Mouse (Mus musculus) heart, postnatal 0 days (tissue): ENCODE data around the gene Mxra7. TPM values are rescaled to one million over a fixed set of nuclear protein-coding genes. Genes with fewer than 3 reads are reported as not detected.
"Not testable (repeated sequence)": the region's sequence is repeated elsewhere in the genome, so short reads cannot be mapped to it uniquely, and the experiment has no call there.

Source experiments
- ATAC-seq: fragments of 200-750 bp; cut with Nextera tagmentation; 2 replicates; pipeline ENCODE4 v1.8.0; 2017; ENCODE audit warnings: low read depth, moderate number of reproducible peaks, moderate library complexity; ENCODE audit not compliant: insufficient read depth
- DNase-seq: peaks from one replicate; pipeline ENCODE4 v3.0.0-alpha.2; 2016; ENCODE audit warnings: low spot score
- H3K27ac ChIP-seq: fragments of 300-500 bp; sonication (generic); 2 replicates; pipeline ENCODE4 v1.5.1; 2014; ENCODE audit warnings: low read depth, mild to moderate bottlenecking
- H3K27me3 ChIP-seq: fragments of 300-500 bp; sonication (generic); 2 replicates; pipeline ENCODE4 v1.6.1; 2014; ENCODE audit warnings: low read length, mixed read lengths; ENCODE audit not compliant: control insufficient read depth, insufficient read depth
- H3K36me3 ChIP-seq: fragments of 300-500 bp; sonication (generic); replicated peaks from 2 replicates; pipeline ENCODE4 v1.6.1; 2014; ENCODE audit warnings: low read length, mixed read lengths; ENCODE audit not compliant: control insufficient read depth, insufficient read depth
- H3K4me1 ChIP-seq: fragments of 300-500 bp; sonication (generic); 2 replicates; pipeline ENCODE4 v1.6.1; 2014; ENCODE audit warnings: antibody characterized with exemption; ENCODE audit not compliant: control insufficient read depth, insufficient read depth
- H3K4me2 ChIP-seq: fragments of 300-500 bp; sonication (generic); 2 replicates; pipeline ENCODE4 v1.6.1; 2014; ENCODE audit warnings: low read depth, mild to moderate bottlenecking, low read length, moderate library complexity
- H3K4me3 ChIP-seq: fragments of 300-500 bp; sonication (generic); 2 replicates; pipeline ENCODE4 v1.5.1; 2014; ENCODE audit warnings: low read depth, low read length
- H3K9ac ChIP-seq: fragments of 300-500 bp; sonication (generic); replicated peaks from 2 replicates; pipeline ENCODE4 v1.6.1; 2014; ENCODE audit warnings: low read depth, low read length, mixed read lengths
- H3K9me3 ChIP-seq: fragments of 300-500 bp; sonication (generic); replicated peaks from 2 replicates; pipeline ENCODE4 v1.6.1; 2016; ENCODE audit warnings: low read length; ENCODE audit not compliant: control insufficient read depth
- CTCF ChIP-seq: IDR thresholded peaks from 2 replicates; pipeline ENCODE4 v1.5.1; 2016; ENCODE audit warnings: antibody characterized with exemption, control low read depth, low read depth
- EP300 ChIP-seq: IDR thresholded peaks from 2 replicates; pipeline ENCODE4 v1.6.1; 2016; ENCODE audit warnings: antibody characterized with exemption, low read depth
- WGBS: fragments of 180-500 bp; shearing (Covaris S2); extraction: QIAGEN DNeasy Blood & Tissue Kit; methylation state at CpG from one replicate; pipeline ENCODE4 v1.1.7; 2014; 5-methylcytosine and 5-hydroxymethylcytosine counted together
- polyA plus RNA-seq: library from polyadenylated mRNA; unstranded; fragments of >200 nt; fragmentation: Nextera tagmentation; extraction: Ambion mirVana; gene quantifications from 2 replicates; pipeline ENCODE4 v1.2.1, GENCODE M21; 2015
- total RNA-seq: library from RNA; depleted of rRNA; stranded (reverse); fragments of >200 nt; gene quantifications from 2 replicates; pipeline ENCODE4 v1.2.3, GENCODE M21; 2014; ENCODE audit warnings: low replicate concordance

Gene Mxra7
- total and polyA plus RNA-seq, 2 experiments from 2014 or later: 6.3 to 21.7 TPM

DNA sequence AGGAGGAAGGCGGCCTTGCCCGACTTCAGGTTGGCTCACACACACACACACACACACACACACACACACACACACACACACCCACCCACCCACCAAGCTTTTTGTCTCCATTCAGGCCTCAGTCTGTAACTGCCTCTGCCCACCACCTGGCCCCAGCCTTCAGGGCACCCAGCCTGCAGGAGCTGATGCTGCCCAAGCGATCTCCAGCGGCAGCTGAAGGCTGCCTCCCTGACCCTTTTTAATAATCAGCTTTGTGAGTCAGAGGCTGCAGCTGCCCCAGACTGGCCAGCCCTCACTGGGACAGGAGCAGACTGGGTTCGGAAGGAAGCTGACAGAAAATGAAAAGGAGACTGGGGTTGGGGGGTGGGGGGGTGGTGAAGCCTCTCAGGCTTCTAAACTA lies 2.6 kb downstream of the Mxra7 start:
- no peak overlapping the region for H3K9ac ChIP-seq
- 71% methylated on average over 5 of the region's 5 CpGs for WGBS

GRCm38 (mm10) chr11:116823885-116824284 lies 4.0 kb downstream of the Mxra7 start:
- H3K4me3 ChIP-seq, DNase-seq, ATAC-seq, H3K27ac ChIP-seq, H3K9ac ChIP-seq, H3K27me3 ChIP-seq, H3K36me3 ChIP-seq, H3K9me3 ChIP-seq, H3K4me2 ChIP-seq: not testable (repeated sequence)
- H3K4me1 ChIP-seq: peaks cover 33% of the 10 kb centered on the region
- WGBS: 96% methylated on average over 10 of the region's 10 CpGs

More for the DNA sequence above, 2.6 kb downstream of the Mxra7 start:
- Histone ChIP-seq H3K27ac (peak overlapping the region; percentile 43), H3K36me3 (no peaks in the 10 kb centered on the region), H3K27me3 (no peaks in the 10 kb centered on the region), H3K9me3 (no peaks in the 10 kb centered on the region), H3K4me1 (peaks cover 30% of the 10 kb centered on the region), H3K4me3 (peak overlapping the region; percentile 11; the same call in 1 of the 2 replicates), H3K4me2 (peak overlapping the region; percentile 64; the same call in 1 of the 2 replicates)
- TF ChIP-seq EP300: no peak
- TF ChIP-seq CTCF: no peak
- no peak for ATAC-seq
- DNase-seq: no peak

GRCm38 (mm10) chr11:116823255-116823654 lies 4.6 kb downstream of the Mxra7 start:
- Histone ChIP-seq H3K9ac (no peak overlapping the region), H3K4me3 (no peak overlapping the region), H3K27me3 (no peaks in the 10 kb centered on the region), H3K4me2 (no peak overlapping the region), H3K4me1 (peaks cover 30% of the 10 kb centered on the region), H3K36me3 (no peaks in the 10 kb centered on the region), H3K9me3 (no peaks in the 10 kb centered on the region), H3K27ac (no peak overlapping the region)
- no peak for ATAC-seq
- DNase-seq: no peak
- TF ChIP-seq EP300 (no peak), CTCF (no peak)
- WGBS: 96% methylated on average over 2 of the region's 2 CpGs

DNA sequence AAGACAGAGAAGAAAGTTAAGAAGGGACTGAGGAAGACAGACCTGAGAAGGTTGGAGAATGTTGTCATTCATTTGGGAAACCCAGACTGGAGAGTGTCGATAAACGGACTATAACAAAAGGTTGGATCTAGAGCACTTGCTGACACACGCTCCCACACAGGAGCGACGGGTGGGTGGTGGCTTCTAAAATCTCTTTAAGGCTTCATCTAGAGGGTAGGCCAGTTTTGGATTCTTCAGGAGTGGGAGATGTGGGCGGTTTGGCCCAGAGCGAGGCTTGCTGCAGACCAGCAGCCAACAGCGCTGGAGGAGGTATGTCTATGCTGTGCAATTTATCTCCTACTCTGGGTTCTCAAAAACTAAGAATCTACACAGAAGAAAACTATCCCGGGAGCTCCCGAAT lies 5.2 kb downstream of the Mxra7 start:
- Histone ChIP-seq H3K9me3 (no peaks in the 10 kb centered on the region), H3K9ac (no peak overlapping the region), H3K27me3 (no peaks in the 10 kb centered on the region), H3K4me3 (no peak overlapping the region), H3K4me2 (peak overlapping the region; percentile 11; the same call in 1 of the 2 replicates), H3K27ac (peak overlapping the region; percentile 81; the same call in 1 of the 2 replicates), H3K4me1 (peaks cover 27% of the 10 kb centered on the region), H3K36me3 (no peaks in the 10 kb centered on the region)
- no peak for DNase-seq
- TF ChIP-seq EP300 (no peak), CTCF (no peak)
- WGBS: 76% methylated on average over 10 of the region's 10 CpGs
- ATAC-seq: no peak

- ATAC-seq (no peak), DNase-seq (no peak)
- TF ChIP-seq CTCF (no peak), EP300 (no peak)
- no peaks in the 10 kb centered on the region for H3K9me3 ChIP-seq
- WGBS: 58% methylated on average over 10 of the region's 10 CpGs
- H3K36me3 ChIP-seq: no peaks in the 10 kb centered on the region
- peaks cover 31% of the 10 kb centered on the region for H3K4me1 ChIP-seq
- no peak overlapping the region for H3K4me3 ChIP-seq
- H3K27ac ChIP-seq: peak overlapping the region; percentile 81; the same call in 1 of the 2 replicates
- H3K4me2 ChIP-seq: peak overlapping the region; percentile 11
- H3K9ac ChIP-seq: no peak overlapping the region
- H3K27me3 ChIP-seq: no peaks in the 10 kb centered on the region
These were observed 5.6 kb downstream of the Mxra7 start for GRCm38 (mm10) chr11:116822215-116822614.
